Mouse (Mus musculus) layer of hippocampus, adult 18-20 months (tissue): ENCODE data around the gene Def6. TPM values are rescaled to one million over a fixed set of nuclear protein-coding genes. Genes with fewer than 3 reads are reported as not detected.
"Not testable (repeated sequence)": the region's sequence is repeated elsewhere in the genome, so short reads cannot be mapped to it uniquely, and the experiment has no call there.

ENCODE experiments used
- DNase-seq, 2 experiments: peaks; one replicate each; pipeline ENCODE4 v3.0.0; 2022; ENCODE audit warnings: low spot score in 2 of 2
- total RNA-seq, 2 experiments: library from RNA; stranded (reverse); gene quantifications; 2 replicates each; pipeline ENCODE4 v1.2.3; 2021

The Def6 gene
- total RNA-seq, 2 experiments from 2014 or later, result 2.0 to 2.9 TPM

- DNase-seq, result no peak
Measured at GRCm38 (mm10) chr17:28207092-28207491, 486 bp upstream of the Def6 start.

- no peak for DNase-seq
Measured at GRCm38 (mm10) chr17:28208314-28208612, 685 bp downstream of the Def6 start.

- no peak for DNase-seq
Measured at GRCm38 (mm10) chr17:28209457-28210110, 2.0 kb downstream of the Def6 start.

- no peak for DNase-seq
Measured at GRCm38 (mm10) chr17:28211921-28212341, 4.4 kb downstream of the Def6 start.

- DNase-seq, result no peak
Measured at GRCm38 (mm10) chr17:28212391-28212790, 4.8 kb downstream of the Def6 start.

- DNase-seq, result no peak
Measured at GRCm38 (mm10) chr17:28213236-28213635, 5.7 kb downstream of the Def6 start.

GRCm38 (mm10) chr17:28216791-28217190, 9.2 kb downstream of the Def6 start:
- no peak for DNase-seq

- no peak for DNase-seq
Measured at GRCm38 (mm10) chr17:28217721-28218649, 10.4 kb downstream of the Def6 start.

GRCm38 (mm10) chr17:28222463-28222862, 14.9 kb downstream of the Def6 start:
- not testable (repeated sequence) for DNase-seq

GRCm38 (mm10) chr17:28223561-28224391, 16.2 kb downstream of the Def6 start:
- DNase-seq, result peak; percentile 77 to 81

GRCm38 (mm10) chr17:28224615-28225014, 17.0 kb downstream of the Def6 start:
- no peak for DNase-seq

GRCm38 (mm10) chr17:28226014-28226413, 18.4 kb downstream of the Def6 start:
- peak; percentile 90 to 94 for DNase-seq

GRCm38 (mm10) chr17:28230486-28230885, 22.9 kb downstream of the Def6 start:
- DNase-seq, result no peak

GRCm38 (mm10) chr17:28231026-28231736, 23.6 kb downstream of the Def6 start:
- no peak for DNase-seq

GRCm38 (mm10) chr17:28232475-28233060, 25.0 kb downstream of the Def6 start, which contains the start of gene Ppard:
Gene Ppard (plus strand): TSS chr17:28232700.
- peak; percentile 94 to 98 for DNase-seq

- no peak for DNase-seq
Measured at GRCm38 (mm10) chr17:28233091-28233731, 25.6 kb downstream of the Def6 start.

GRCm38 (mm10) chr17:28234641-28235040, 27.1 kb downstream of the Def6 start:
- DNase-seq, result no peak

- peak in 1 of 2 experiments; percentile 39 for DNase-seq
Measured at GRCm38 (mm10) chr17:28235982-28236635, 28.5 kb downstream of the Def6 start.

- DNase-seq, result no peak
Measured at GRCm38 (mm10) chr17:28236636-28237015, 29.0 kb downstream of the Def6 start.
